Mouse (Mus musculus) testis, postnatal 14 days (tissue): ENCODE data around the gene Retsat.

ENCODE experiments used
- DNase-seq: peaks from one replicate; pipeline ENCODE4 v3.0.0; 2021; ENCODE audit warnings: low spot score

Gene Retsat

DNA sequence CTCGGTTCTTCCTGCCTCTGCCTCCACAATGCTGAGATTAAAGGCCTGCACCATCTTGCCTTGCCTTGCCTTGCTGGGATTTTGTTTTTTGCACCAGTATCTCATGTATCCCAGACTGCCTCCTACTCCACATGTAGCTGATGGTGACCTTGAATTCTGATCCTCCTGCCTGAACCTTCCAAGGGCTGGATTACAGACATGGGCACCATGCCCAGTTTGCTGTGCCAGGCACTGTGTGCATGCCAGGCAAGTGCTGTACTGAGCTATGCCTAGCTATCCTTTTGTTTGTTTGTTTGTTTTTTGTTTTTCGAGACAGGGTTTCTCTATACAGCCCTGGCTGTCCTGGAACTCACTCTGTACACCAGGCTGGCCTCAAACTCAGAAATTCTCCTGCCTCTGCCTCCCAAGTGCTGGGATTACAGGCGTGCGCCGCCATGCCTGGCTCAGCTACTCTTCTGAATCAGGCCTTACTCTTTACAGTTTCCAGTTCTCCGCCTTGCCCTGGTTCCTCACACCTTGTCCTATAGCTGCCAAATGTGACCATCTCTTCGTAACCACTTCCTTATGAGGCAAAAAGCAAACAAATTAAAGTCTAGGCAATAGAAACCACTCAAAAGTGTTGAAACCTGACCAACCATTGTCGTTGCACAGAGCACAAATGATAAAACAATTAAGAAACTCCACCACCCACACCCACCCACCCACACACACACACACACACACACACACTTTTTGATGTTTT is 25.6 kb downstream of the Retsat start:
- peak; percentile 65 for DNase-seq

DNA sequence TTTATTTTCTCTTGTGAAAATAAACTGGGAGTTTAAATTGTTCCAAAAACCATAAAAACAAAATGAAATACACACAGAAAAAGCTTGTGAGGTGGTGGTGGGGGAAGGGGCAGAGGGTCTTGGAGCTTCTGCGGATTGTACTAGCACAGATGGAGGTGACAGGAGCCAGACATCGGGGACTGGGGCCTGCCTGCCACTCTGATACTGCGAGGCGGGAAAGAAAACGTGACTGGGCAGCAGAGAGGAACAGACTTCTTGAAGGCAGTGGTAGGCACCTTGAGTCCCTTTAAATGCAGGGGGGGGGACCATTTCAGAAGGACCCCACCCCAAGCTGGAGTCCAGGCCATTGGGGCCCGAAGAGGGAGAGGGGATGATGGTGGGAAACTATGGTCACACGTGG is 28.1 kb downstream of the Retsat start:
- no peak for DNase-seq

DNA sequence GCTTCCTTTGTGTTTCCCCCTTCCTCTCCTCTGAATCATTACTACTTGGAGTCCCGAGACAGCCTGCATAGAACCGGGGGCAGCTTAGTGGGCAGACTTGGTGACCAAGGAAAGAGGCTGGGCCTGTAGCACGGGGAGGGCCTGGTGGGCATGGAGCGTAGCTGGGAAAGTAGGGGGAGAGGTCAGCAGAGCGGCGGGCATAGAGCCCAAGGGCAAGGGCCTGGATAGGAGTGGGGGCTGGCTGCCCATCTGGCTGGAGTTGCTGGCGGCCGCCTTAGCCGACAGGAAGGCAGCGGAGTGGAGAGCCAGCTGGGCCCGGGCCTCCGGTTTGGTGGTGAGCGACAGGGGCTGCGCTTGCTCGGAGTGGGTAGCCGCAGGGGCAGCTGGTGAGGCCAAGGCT is 29.0 kb downstream of the Retsat start:
- DNase-seq: peak; percentile 48

DNA sequence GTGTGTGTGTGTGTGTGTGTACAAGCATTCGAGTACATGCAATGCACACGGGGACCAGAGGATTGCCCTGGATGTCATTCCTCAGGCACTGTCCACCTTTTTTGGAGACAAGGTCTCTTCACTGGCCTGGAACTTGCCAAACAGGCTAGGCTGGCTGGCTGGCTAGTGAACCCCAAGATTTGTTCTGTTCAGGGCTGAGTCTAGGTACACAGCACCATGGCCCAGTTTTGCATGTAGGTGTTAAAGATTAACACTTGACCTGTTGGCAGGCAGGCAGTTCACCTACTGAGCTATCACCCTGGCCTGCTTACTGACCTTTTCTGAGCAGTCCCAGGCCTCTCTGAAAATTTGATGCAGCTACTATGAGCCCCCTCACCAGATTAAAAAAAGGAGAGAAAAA is 32.1 kb downstream of the Retsat start:
- no peak for DNase-seq

DNA sequence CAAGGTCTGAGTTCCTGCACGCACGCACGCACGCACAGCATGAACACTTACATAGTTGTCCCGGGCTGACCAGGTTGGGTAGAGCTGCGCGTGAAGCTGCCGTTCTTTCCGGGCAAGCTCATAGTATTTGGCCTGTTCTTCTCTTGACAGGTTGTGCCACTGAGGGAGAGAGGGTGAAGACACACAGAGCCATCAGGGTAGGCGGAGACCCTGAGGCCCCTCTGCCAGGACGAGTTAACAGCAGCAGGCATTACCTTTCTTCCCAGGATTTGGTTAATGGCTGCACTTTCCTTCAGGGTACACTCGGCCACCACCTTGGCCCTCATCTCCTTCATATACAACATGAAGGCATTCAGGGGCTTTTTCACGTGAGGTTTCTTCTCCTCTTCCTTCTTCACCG is 32.7 kb downstream of the Retsat start:
- DNase-seq: no peak

DNA sequence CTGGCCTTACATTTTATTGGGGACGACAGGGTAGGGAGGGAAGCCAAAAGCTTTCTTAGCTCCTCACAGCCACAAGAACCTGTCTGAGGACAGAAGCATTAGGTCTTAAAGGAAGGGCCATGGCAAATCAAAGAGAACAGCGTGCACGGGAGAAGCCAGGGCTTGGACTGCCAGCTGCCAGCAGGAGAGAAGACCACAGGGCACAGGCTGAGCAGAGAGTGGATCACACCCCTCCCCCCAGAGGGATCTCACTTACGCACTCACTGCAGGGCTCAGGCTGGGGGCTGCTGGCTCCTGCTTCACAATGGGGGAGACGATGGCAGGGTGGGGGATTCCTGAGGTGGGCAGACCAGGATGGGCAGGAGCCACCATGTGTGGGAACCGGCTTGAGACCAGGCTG is 33.4 kb downstream of the Retsat start:
- no peak for DNase-seq

DNA sequence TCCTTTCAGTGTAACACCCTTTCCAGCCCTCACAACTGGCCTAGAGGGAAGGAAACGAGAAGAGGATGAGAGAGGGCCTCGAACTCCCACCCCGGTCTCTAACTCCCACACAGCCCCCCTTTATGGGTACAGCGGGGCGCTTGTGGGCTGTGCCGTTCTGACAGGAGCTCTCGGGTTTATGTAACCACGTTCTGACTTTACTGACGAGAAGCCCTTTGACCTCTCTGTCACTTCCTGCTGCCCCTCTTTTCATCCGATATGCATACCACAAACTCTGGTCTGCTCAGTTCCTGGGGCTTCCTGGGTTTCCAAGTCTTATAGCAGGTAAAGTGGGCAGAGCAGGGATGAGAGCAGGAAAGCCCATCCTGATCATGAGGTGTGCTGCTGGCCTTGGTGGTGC is 36.0 kb downstream of the Retsat start:
- no peak for DNase-seq

DNA sequence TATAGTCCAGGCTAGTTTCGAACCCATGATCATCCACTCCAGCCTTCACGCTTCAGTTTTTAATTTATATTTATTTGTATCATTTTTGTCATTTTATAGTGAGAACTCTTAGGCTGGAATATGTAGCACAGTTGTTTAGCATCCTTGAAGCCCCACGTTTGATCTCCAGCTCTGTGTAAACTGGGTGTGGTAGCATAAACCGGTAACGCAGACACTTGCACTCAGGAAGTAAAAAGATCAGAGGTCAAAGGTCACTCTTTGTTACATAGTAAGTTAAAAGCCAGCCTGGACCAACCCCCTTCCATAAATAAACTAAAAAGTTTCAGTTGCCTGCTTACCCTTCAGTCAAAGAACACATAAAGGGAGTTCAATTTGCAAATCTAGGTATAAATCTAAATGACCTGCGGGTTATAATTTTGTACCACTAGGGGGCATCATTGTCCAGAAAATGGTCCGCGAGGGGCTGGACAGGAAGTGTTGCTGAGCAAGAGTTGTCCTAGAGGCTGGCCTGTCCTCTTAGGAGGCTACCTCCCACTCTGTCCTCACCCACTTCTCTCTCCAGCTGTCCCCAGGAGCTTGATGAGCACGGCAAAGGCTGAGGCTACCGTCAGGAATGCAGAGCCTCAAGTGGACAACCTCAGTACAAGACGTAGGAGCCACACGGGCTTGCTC is 37.6 kb downstream of the Retsat start:
- peak; percentile 51 for DNase-seq

DNA sequence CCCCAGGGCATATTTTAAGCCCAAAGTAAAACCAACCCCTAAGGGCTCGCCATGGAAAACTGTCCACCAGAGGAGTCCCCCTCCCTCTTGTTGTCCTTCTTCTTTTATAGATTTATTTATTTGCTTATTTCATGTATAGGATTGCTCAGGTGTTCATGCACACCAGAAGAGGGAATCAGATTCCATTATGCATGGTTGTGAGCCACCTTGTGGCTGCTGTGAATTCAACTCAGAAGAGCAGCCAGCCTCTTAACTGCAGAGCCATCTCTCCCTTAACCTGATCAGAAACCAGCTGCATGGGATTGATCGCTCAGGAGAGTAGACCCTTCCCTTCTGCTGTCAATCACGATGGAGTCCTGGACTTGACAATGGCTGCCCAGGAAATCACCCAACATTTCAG is 38.7 kb downstream of the Retsat start:
- no peak for DNase-seq

DNA sequence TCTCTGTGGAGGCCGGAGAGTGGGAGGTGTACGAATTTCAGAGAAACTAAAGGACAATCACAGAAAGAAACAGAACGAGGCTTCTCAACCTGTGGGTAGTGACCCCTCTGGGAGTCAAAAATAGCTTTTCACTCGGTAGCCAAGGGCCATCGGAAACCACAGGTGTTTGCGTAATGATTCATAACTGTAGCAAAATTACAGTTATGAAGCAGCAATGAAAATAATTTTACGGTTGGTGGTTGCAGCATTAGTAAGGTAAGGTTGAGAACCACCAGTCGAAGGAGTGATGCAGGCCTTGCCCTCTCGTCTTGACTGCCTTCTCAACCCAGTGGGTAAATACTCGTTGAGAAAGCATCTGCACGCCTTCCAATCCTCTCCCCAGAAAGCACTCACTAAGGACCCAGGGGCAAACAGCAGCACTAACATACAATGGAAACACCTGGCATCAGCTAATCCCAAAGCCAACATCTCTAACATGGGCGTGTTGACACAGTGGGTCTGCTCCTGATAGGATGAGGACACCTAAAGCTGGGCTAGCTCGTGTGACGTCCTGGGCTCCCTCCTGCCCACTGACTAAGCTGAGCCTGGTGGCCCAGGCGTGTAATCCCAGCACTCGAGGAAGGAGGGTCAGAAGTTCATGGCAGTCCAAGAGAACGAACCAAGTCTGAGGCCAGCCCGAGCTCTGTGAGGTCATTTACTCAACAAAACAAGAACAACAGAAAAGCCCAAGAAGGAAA is 43.1 kb downstream of the Retsat start:
- DNase-seq: no peak

DNA sequence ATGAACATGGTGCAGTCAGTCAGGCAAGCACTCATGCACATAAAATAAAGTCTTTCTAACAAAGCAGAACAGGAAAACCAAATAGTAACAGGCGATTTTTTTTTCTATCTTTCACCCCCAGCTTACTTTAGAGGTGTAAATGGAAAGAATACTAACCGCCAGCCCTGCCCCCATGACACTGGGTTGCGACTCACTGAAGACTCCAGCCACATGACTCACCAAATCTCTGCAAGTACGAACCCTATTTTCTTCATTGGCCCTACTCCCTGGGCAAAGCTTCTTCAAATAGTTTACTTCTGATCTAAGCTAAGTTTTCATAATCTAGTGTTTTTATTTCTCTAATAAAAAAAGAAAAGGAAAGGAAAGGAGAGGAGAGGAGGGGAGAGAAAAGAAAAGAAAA is 46.3 kb downstream of the Retsat start:
- DNase-seq: no peak

DNA sequence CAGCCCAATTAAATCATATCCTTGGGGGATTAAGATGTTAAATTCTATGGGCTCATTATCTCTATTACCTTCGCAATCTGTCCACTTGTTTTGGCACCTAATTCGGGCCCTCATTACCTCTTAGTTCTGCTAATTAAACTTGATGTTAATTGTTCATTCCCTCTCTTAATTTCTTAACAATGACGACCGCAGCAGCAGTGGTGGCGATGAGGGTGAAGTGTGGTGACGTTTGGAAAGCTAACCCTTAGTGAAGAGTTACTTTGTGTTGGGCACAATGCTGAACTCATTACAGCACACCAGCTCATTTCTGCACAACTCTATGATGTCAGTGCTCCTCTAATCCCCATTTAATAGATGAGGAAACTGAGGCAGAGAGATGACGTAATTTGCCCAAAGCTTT is 47.1 kb downstream of the Retsat start:
- DNase-seq: no peak

DNA sequence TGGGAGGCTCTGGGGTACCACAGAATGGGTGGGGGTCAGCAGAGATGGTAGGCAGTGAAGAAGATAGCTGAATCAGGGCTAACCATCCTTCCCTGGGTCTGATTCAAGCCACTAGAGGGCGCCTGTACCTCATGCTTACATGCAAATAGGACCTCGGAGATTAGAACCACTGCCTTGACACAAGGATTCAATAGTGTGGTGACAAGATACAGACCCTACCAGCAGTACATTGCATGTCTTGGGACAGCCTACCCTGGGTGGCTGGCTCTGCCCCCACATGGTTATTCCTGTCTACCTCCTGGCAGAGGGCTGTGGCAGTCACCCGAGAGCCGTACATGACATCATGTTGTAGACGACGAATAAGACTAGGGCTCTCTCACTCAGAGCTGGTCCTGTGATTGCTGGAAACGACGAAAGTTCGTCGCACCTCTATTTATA is 49.1 kb downstream of the Retsat start:
- DNase-seq: no peak

DNA sequence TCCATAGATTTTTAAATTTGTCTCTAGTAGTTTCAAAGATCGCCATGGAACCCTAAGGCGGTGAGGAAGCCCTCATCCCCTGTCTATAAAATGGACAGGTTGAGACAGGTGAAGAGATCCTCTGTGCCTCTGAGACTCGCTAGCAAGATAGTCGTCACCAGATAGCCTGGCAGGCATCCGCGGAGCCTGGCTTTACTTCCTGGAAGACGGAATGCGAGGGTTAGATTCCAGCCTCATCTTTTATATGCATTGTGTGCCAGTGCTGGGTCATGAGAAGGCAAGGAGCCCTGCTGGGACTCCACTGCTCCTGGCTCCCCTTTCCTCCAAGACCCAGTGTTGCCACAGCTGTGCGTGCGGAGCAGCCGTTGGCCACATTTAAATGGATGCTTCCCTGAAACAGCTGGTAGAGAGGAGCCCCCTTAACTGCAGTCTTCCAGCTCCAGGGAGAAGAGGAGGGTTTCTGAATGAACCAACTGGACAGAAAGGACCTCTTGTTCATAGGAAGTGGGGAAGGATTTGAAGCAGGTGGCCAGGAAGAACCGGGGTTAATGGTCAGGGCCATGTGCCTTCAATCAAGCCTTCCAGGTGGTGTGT is 49.8 kb downstream of the Retsat start:
- DNase-seq: no peak

DNA sequence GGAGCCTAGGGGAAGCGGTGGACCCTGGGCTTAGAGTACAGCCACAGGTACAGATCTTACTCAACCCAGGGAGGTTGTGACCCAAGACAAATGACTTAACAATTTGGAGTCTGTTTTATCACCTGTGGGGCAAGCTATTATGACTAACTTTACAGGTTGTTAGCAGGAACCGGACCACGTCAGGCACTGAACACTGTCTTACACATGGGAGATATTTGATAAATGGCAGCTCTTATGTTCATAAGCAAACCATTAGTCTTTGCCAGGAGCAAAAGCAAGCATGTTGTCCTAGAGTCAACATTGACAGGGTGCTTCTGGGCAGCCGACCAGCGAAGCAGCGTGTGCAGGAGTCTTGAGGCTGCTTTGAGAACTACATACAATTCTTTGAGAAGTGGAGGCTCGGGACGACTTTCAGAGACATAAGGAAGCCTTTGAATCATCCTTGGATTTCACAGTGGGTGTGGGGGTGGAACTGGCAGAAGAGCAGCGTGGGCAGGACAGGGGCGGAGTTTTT is 52.1 kb downstream of the Retsat start:
- no peak for DNase-seq

DNA sequence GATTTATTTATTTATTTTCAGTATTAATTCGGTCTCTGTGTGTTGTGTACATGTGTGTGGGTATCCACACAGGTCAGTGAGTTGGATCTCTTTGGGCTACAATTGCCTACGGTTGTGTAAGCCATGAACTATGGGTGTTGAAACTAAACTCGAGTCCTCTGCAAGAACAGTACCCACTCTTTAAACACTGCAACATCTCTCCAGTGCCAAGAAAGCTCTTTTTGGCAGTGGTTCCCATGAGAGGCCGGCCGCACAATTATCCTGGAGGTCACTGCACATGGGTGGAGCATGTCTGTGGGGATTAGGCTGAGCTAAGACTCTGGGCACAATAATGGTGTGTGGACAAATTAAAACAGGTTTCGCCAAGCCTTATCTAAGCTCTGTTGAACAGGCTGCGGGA is 55.1 kb downstream of the Retsat start:
- peak; percentile 46 for DNase-seq

DNA sequence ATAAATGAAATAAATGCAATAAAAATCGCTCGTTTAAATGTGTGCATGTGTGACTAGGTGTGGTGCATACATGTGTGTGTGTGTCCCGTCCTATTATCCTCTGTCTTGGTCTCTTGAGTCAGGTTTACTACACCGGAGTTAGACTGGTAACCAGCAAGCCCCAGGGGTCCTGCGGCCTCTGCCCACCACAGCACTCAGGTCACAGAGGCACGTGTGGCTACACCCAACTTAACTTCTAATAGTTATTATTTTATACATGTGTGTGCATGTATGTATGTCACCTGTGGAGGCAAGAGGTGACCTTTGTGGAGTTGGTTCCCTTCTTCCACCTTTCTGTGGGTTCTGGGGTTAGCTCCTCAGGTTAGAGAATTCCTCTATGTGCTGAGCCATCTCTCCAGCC is 56.1 kb downstream of the Retsat start:
- no peak for DNase-seq

DNA sequence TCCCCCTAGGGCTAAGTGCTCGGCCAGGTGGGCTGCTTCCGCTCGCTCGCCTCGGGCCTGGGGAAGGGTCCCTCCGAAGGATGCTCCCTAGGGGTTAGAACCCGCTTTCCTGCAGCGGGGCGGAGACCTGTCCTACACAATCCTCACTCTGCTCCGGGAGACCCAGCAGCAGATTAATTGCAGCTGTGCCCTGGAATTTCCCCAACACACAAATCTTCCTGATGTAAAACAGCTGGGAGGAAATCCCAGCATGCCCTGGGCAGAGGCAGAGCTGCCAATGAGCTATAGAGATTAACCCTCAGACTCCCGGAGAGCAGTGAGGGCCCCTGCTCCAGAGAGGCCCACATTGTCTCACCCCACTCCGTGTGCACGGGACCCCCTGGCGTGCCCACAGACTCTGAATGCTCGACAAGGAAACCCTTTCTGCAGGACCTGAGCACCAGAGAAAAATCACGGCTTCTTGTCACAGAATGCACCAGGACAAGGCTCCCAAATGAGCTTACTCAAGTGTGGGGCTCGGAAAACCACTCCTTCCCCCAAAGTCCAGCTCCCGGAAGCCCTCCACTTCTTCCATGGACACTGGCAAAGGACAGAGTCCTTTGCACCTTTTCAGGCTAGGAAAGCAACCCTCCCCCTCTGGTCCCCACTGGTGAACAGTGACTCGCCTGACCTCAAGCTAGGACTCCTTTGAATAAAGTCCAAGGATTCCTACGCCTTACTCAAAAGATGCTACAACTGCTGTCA is 57.2 kb downstream of the Retsat start:
- peak; percentile 45 for DNase-seq

DNA sequence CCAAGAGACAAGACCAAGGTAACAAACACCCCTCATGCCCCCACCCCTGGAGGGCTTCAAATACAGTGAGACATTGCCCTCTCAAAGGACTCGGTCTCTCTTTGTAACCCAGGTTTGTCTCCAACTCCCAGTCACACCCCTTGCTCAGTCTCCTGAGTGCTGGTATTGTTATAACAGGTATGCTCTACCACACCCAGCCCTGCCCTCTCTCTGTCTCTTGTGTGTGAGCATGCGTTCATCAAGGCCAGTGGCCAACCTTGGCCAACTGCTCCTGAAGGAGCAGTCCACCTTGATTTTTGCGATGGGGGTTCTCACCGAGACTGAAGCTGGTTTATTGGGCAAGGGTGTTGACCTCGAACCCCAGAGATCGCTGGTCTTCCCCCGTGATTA is 57.8 kb downstream of the Retsat start:
- DNase-seq: no peak

DNA sequence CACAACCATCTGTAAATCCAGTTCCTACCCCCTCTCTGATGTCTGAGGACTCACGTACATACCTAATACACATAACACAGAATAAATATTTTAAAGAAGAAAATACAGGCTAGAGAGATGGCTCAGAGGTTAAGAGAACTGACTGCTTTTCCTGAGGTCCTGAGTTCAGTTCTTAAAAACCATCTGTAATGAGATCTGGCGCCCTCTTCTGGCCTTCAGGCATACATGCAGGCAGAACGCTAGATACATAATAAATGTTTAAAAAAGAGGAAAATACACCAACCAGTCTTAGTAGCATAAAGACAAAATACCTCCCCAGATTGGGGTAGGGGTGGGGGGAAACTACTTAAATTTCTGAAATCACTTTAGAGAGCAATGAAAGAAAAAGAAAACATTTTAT is 59.7 kb downstream of the Retsat start:
- no peak for DNase-seq
